Mouse (Mus musculus) G1E-ER4 (cell line): ENCODE measurements around the gene Frmd4b. TPM values are rescaled to one million over a fixed set of nuclear protein-coding genes. Genes with fewer than 3 reads are reported as not detected.

Experiments used
- GATA1 ChIP-seq: IDR thresholded peaks from one replicate; pipeline ENCODE4 v1.8.0; 2012; ENCODE audit warnings: low read length, inconsistent platforms
- polyA plus RNA-seq: library from polyadenylated mRNA; stranded (reverse); fragments of >175 nt; gene quantifications from 2 replicates; pipeline ENCODE4 v1.2.3, GENCODE M21; 2012

Gene Frmd4b
- polyA plus RNA-seq, 1 experiment = not detected

DNA sequence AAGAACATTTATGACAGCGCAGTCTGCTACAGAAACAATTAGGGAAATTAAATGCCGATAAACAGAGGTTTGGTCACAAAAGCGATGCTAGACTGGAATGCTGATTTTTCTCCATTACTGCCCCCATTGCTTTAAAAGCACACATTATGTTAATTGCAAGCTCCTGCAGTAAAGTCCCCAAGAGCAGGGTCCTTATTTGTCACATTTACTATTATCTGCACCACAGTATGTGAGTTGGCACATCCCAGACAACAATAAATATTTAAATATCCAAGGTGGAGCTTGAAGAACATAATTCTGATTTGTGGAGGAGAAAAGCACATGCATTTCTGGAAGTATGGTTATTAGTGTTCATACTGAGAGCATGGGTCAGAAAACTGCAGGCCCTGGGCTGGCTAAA is 64.8 kb downstream of the Frmd4b start:
- no peak for TF ChIP-seq GATA1

DNA sequence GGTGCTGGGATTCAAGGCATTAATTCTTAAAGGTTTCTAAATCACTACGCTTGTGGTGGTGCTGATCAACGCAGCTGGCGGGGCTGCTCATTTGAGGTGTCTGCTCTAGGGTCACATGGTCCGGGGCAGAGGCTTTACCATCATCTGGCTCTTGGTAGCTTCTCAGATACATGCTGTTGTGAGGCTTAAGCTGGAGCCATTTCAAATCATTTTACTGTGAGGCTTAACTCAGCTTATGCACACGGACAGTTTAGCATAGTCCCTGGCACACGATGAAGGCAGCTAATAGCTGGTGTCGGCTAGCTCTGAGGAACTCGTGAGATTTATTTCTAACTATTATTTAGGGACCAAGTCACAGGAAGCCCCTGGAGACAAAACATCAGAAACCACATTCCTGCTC is 65.5 kb downstream of the Frmd4b start:
- TF ChIP-seq GATA1 = no peak

- no peak for TF ChIP-seq GATA1
Measured at GRCm38 (mm10) chr6:97551161-97551560, 66.2 kb downstream of the Frmd4b start.

GRCm38 (mm10) chr6:97540458-97540857 is 76.9 kb downstream of the Frmd4b start:
- no peak for TF ChIP-seq GATA1

- no peak for TF ChIP-seq GATA1
Measured at GRCm38 (mm10) chr6:97535763-97536445, 81.4 kb downstream of the Frmd4b start.

DNA sequence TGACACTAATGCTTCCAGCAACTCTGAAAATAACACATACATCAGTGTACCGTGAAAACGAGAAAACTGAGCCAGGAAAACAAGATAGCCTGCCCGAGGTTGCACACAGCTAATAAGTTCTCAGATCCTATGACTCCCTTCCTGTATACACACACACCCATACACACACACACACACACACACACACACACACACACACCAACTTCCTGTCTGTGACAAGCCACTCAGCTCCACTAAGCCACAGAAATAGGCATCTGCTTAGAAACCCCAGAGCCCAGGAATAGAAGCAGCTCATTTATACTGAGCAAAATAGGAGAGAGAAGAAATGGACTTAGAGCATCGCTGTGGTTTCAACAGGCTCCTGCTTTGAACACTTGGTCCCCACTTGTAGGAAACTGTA is 86.3 kb downstream of the Frmd4b start:
- TF ChIP-seq GATA1 = no peak

GRCm38 (mm10) chr6:97528961-97529680 is 88.2 kb downstream of the Frmd4b start:
- TF ChIP-seq GATA1 = no peak

DNA sequence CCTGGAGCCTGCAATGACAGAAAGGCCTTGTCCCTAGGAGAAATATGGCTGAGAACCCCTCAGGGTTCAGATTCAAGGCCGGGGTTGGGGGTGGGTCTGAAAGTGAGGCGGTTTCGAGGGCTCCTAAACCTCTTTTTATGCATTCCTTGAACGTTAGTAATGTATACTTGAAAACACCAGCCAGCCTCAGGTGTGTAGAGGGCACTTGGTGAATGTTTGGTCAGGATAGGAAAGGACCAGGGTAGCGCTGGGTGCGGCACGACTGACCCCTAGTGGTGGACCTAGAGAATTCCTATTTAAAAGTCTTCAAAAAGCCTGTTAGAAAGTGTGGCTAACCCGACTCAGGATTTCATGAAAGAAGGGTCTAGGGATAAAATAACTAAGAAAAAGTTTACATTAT is 91.2 kb downstream of the Frmd4b start:
- TF ChIP-seq GATA1 = no peak

GRCm38 (mm10) chr6:97523118-97523517 is 94.2 kb downstream of the Frmd4b start:
- no peak for TF ChIP-seq GATA1

DNA sequence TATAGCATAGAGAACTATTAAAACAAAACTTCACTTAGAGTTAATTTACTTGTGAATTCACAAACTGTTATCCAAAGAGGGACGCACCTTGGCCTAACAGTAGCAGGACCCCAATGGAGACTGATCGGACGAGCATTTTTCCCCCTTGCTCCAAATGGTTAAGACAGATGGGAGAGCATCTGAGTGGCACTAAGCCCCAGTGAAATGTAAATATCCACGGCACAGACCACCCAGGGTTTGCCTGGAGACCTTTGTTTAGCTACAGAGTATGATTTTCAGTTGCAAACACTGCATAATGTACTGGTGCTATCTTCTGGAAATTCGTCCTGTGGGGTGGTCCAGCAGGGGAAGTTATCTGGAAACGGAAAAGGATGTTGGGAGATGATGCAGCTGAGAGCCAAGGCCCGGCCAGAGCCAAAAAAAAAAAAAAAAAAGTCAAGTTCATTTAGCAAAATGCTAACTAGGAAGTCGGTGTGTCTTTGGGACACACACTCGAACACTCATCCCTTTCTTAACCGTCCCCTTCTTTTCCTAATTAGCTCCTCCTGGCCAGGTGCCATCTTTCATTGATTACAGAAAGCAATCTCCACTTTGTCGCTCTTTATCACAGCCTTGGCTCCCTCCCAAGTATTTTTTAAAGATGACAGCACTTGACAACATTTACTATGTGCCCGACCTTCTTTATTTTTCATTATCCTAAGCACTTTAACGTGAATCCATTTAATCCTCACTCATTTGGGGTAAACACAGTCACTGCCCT is 95.9 kb downstream of the Frmd4b start:
- no peak for TF ChIP-seq GATA1

- no peak for TF ChIP-seq GATA1
Measured at GRCm38 (mm10) chr6:97520566-97520965, 96.8 kb downstream of the Frmd4b start.

- TF ChIP-seq GATA1 = no peak
Measured at GRCm38 (mm10) chr6:97519553-97519952, 97.8 kb downstream of the Frmd4b start.

- TF ChIP-seq GATA1 = no peak
Measured at GRCm38 (mm10) chr6:97518467-97518866, 98.9 kb downstream of the Frmd4b start.

- no peak for TF ChIP-seq GATA1
Measured at GRCm38 (mm10) chr6:97517616-97518235, 99.6 kb downstream of the Frmd4b start.

GRCm38 (mm10) chr6:97516941-97517340 is 100.4 kb downstream of the Frmd4b start:
- TF ChIP-seq GATA1 = no peak

GRCm38 (mm10) chr6:97510771-97511170 is 106.6 kb downstream of the Frmd4b start:
- no peak for TF ChIP-seq GATA1

GRCm38 (mm10) chr6:97509434-97509833 is 107.9 kb downstream of the Frmd4b start:
- TF ChIP-seq GATA1 = no peak
